Mouse (Mus musculus): ENCODE data around the gene Dmbt1.
A peak's percentile ranks its signal among the peaks of the same experiment; 100 is the strongest.
"Not testable (repeated sequence)": the region's sequence is repeated elsewhere in the genome, so short reads cannot be mapped to it uniquely, and the experiment has no call there.

The Dmbt1 gene

DNA sequence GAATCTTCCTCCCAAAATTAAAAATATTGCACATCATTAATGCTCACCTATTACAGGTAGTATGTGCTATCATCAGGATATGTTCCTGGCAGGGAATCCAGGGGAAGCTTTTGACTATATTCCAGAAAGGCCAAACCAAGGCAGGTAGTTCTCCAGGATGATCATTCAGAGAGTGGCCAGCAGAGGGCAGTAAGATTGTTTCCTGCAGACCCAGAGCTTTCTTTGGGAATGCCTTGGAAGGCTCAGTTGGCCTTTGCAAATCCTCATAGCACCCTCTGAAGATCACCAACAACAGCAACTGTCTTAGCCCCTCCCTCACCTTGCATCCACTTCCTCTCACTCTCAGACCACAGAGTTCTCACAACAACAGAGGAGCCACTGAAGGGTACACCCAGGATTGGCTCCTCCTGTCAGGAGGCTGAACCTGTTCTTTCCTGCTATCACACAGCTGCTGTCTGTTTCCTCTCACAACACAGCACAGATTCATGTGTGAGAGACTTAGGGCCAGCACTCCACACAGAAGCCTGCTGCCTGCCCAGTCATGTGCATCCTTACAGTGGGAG is 23.0 kb downstream of the Dmbt1 start:
- no peak for DNase-seq (ENCODE audit: low spot score in 2 of 2)

DNA sequence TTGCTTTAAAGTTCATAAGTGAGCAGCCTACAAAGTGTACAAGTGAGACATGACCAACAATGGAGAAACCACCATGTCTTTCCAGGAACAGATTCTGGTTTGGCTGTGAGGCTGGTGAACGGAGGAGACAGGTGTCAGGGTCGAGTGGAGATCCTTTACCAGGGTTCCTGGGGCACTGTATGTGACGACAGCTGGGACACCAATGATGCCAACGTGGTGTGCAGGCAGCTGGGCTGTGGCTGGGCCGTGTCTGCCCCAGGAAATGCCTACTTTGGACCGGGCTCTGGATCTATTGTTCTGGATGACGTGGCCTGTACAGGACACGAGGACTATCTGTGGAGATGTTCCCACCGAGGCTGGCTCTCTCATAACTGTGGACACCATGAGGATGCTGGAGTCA is 26.1 kb downstream of the Dmbt1 start:
- DNase-seq (ENCODE audit: low spot score in 2 of 2): not testable (repeated sequence)

DNA sequence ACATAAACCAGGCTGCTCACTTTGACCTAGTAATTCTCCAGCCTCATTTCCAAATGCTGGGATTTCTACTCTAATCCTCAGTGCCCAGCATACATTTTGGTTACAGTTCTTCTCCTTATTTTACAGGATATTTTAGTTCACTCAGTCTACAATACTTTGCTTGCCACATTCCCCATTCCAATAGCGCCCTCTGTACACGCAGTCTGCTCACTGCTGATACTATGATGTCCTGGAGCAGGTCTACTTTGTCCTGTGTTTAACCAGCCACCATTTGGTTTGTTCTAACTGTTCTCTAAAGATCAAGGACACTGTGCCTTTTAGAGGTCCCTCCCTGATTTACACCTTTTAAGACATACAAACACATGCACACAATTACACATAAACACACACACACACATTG is 28.0 kb downstream of the Dmbt1 start:
- DNase-seq (ENCODE audit: low spot score in 2 of 2): peak in 1 of 2 experiments; percentile 5

DNA sequence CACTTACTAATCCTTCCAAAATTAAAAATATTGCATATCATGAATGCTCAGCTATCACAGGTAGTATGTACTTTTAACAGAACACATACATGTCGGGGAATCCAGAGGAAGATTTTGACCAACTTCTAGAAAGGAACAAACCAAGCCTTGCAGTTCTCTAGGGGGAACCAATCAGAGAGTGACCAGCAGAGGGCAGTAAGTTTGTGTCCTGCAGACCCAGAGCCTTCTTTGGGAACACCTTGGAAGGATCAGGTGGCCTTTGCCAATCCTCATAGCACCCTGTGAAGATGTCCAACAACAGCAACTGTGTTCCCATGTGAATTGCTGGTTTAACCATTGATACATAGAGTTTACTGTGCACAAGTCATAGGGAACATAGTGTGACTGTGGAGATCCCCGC is 30.7 kb downstream of the Dmbt1 start:
- no peak for DNase-seq (ENCODE audit: low spot score in 2 of 2)

- peak in 1 of 2 experiments; percentile 22 for DNase-seq (ENCODE audit: low spot score in 2 of 2)
These were observed 36.3 kb downstream of the Dmbt1 start for GRCm38 (mm10) chr7:131068191-131068590.

DNA sequence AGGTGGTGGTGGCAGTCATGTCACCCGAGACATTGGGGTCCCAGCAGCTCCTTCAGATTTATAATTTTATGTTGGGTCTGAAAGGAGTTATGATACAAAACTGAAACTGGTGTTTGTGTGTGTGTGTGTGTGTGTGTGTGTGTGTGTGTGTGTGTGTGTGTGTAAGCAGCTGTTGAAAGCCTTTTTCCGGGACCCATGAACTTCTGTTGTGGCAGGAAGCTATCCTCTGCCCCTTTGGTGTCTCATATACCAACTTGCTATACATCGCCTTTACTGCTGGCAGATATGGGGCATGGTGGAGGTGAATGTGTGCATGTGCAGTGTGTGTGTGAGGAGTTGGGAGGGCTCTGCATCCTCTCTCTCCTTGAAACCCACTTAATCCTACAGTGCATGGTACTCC is 41.6 kb downstream of the Dmbt1 start:
- DNase-seq (ENCODE audit: low spot score in 2 of 2): not testable (repeated sequence)

DNA sequence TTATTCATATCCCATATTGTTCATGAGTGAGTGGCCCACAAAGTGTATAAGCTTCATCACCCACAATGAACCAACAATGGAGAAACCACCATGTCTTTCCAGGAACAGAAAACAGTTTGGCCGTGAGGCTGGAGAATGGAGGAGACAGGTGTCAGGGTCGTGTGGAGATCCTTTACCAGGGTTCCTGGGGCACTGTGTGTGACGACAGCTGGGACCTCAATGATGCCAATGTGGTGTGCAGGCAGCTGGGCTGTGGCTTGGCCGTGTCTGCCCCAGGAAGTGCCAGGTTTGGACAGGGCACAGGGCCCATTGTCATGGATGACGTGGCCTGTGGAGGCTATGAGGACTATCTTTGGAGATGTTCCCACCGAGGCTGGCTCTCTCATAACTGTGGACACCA is 42.2 kb downstream of the Dmbt1 start:
- not testable (repeated sequence) for DNase-seq (ENCODE audit: low spot score in 2 of 2)

GRCm38 (mm10) chr7:131075956-131076355 is 44.1 kb downstream of the Dmbt1 start:
- DNase-seq (ENCODE audit: low spot score in 2 of 2): peak in 1 of 2 experiments; percentile 17

GRCm38 (mm10) chr7:131082403-131082802 is 50.5 kb downstream of the Dmbt1 start:
- not testable (repeated sequence) for DNase-seq (ENCODE audit: low spot score in 2 of 2)

DNA sequence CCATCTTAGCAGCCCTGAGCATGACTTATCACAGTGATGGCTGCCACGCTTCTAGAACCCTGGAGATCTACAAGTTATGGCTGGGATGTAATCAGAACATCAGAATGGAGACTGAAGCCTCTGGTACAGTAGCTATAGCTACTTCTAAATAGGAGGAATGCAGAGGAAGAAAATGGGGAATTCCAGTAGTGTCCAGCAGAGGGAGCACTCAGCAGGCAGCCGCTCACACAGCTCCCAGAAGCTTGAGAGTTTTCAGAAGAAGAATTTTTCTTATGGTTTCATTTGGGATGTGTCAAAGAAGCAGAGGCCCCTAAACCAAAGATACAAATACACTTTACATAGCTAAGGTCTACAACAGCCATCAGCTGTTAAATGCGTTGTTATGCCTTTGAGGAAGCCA is 80.6 kb downstream of the Dmbt1 start:
- peak in 1 of 2 experiments; percentile 82 for DNase-seq (ENCODE audit: low spot score in 2 of 2)

DNA sequence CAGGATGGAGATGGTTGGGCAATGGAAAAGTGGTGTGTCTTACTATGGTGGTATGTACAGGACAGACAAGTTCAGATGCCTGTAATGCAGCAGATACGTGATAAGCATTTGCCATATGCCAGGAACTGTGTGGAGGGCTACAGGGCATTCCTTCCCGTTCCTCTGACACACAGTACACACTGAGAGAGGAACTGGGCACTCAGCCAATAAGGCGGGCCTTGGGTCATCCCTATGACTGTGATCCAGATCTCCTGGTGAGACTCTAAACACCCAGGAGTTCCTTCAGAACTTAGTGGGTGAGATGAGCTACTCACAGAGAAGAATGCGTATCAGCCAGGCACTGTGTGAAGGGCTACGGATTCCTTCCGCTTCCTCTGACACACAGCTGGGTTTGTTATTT is 81.8 kb downstream of the Dmbt1 start:
- no peak for DNase-seq (ENCODE audit: low spot score in 2 of 2)

- peak; percentile 3 to 5 for DNase-seq (ENCODE audit: low spot score in 2 of 2)
These were observed 82.6 kb downstream of the Dmbt1 start for GRCm38 (mm10) chr7:131114434-131114833.

DNA sequence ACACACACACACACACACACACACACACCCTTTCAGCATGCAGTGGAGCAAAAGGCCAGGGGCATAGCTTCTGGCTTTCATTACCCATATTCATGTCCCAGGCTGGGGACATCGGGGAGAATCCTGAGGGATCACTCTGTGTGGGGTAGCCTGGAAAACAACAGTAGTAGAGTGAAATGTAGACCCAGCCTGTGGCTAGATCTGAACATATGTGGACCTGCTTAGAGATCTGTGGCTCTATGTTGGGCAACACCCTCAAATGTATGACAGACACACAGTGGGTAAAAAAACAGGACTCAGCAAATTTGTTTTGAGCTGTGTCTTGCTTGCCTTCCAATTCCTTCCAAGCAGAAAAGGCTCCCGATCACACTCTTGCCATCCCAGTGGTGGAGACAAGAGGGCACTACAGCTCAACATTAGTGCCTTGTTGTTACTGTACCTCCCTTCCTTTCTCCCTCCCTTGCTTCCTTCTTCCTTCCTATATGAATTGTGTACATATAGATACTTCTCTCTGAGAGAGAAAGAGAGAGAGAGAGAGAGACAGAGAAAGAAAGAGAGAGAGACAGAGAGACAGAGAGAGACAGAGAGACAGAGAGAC is 90.5 kb downstream of the Dmbt1 start:
- DNase-seq (ENCODE audit: low spot score in 2 of 2): no peak

DNA sequence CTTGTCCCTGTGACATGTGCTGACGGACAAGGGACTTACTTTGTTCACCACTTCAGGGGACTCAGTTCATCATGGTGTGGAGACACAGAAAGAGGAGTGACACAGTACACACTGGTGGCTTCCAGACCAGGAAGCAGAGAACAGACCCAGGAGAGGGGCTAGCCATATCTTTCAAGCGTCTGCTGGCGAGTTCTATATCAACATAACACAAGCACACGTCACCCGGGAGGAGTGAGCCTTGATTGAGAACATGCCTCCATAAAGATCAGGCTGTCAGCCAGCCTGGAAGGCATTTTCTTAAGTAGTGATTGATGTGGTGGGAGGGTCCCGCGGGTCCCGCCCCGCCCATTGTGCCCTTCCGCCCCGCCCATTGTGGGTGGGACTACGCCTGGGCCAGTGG is 98.2 kb downstream of the Dmbt1 start:
- DNase-seq (ENCODE audit: low spot score in 2 of 2): no peak

DNA sequence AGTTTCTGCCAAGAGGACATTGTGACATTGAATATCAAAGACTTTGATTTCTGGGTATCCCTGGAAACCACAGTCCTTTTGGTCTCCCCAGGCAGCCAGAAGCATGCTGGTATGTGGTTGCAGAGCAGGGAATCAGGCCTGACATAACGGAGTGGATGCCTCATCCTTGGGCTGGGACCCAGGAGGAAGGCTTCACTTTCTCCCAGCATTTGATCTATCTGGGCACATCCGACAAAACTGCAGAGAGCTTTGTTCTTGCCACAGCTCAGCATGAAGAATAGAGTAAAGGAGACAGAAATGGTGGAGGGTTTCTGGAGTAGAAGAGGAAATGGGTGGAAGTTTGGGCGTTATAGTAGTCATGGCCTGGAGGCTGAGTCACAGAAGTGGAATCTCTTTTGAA is 101.3 kb downstream of the Dmbt1 start:
- DNase-seq (ENCODE audit: low spot score in 2 of 2): no peak

- DNase-seq (ENCODE audit: low spot score in 2 of 2): no peak
These were observed 114.4 kb downstream of the Dmbt1 start, which contains the start of gene 4933402N03Rik for GRCm38 (mm10) chr7:131146214-131146613. TSS of gene 4933402N03Rik (minus strand) at chr7:131146314.

DNA sequence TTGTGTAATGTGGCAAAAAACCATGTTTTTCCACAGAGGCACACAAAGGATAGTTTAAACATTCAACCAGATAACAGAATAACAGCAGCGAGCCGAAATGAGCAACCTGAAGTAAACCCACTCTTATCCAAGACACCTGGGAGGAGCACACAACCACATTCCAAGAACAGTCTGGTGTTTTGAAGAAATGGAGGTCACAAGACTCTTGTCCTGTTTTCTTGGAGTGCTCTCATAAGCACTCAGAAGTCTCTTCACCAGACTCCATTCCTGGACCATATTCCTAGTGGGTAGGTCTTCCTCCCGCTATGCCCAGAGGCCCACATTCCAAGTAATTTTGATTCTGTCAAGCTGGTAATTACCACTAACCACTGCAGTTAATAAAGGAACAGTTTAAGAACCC is 118.3 kb downstream of the Dmbt1 start:
- no peak for DNase-seq (ENCODE audit: low spot score in 2 of 2)

DNA sequence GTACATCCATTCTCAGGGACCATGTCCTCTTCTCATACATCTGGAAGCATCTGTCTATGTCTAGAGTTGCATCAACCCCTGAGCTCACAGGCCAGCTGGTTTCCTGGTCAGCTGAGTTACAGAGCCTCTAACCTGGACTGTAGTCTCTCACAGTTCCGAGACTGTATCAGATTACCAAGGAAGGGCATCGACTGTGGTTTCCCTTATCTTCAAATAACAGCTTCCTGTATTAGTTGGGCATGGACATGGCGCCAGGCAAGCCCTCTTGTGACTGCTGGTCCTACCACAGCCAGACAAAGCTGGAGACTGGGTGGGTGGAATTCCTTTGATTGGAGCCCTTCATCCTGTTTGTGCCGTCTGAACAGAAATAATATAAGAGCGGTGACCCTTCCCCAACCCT is 121.2 kb downstream of the Dmbt1 start:
- no peak for DNase-seq (ENCODE audit: low spot score in 2 of 2)

DNA sequence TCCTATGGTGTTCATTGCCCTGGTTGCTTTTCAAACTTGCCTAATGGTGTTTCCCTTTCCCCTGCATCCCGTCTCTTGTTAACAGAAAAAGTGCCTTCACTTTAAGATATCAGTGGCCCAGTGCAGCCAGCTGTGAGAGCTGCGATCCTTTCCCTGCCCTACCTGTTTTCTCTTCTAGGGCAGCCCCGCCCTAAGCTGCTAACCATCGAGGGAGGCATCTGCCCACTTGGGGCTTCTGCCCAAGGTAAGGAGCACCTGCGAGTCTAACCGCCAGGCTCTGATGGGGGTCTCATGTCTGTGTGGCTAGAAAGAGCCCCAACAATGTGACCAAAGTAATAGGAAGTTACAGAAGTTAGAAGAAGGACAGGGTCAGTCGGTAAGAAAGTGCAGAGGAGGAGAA is 130.4 kb downstream of the Dmbt1 start:
- DNase-seq (ENCODE audit: low spot score in 2 of 2): no peak

GRCm38 (mm10) chr7:131167771-131168170 is 135.9 kb downstream of the Dmbt1 start:
- no peak for DNase-seq (ENCODE audit: low spot score in 2 of 2)

GRCm38 (mm10) chr7:131169099-131169498 is 137.2 kb downstream of the Dmbt1 start:
- DNase-seq (ENCODE audit: low spot score in 2 of 2): no peak
